Mouse (Mus musculus): Measurements from ENCODE around the gene Sipa1l2. TPM values are rescaled to one million over a fixed set of nuclear protein-coding genes. Genes with fewer than 3 reads are reported as not detected.

Gene Sipa1l2
- total and polyA plus RNA-seq, 3 experiments, result 0.05 TPM; not detected in 2

DNA sequence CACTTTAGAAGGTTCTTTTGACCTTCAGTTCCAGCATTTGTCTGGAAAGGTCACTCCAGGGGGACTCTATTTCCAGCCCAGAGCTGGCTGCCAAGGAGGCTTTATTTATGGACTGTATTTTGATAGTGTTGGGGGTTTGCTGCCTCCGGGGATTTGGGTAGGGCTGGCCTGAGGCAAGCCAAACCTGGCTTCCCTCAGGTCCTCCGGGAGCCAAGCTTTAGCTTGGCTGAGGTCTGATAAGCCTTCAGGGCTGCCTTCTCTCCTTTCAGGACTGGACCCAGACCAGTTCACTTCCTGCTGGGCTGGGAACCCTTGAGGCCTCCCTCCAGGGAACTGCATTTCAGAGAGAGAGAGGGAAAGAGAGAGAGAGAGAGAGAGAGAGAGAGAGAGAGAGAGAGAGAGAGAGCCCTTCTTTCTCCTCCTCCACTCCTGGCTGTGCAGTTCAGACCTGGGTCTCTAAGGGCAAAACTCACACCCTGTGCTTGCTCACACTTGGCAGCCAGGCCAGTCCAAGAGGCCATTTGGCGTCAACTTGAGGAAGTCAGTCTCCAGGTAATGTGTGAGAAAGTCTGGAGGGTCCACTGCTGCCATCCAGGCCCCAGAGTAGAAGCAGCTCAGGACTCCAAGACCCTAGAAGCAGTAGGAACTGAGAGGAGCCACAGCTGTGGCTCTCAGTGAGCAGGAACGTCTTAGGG, 201.1 kb downstream of the Sipa1l2 start:
- H3K36me3 ChIP-seq (replicated peaks), result no peaks in the 10 kb centered on the region
- TF ChIP-seq CTCF (IDR thresholded peaks at IDR 0.05; ENCODE audit: low read depth, low read length), result no peak
- no peak for TF ChIP-seq GATA1 (IDR thresholded peaks at IDR 0.05; ENCODE audit: borderline replicate concordance, low read length)
- no peak for TF ChIP-seq TAL1 (conservative IDR thresholded peaks at IDR 0.05; ENCODE audit: low read depth, low read length)
- TF ChIP-seq GATA2 (IDR thresholded peaks at IDR 0.05; ENCODE audit: borderline replicate concordance, low read depth, low read length), result no peak
- no peak for TF ChIP-seq POLR2AphosphoS5 (IDR thresholded peaks at IDR 0.05; ENCODE audit: insufficient replicate concordance, low read depth, low read length)

More for the DNA sequence above, 201.1 kb downstream of the Sipa1l2 start:
- no peak overlapping the region for H3K4me3 ChIP-seq (ENCODE audit: low read depth, low read length)
- no peaks in the 10 kb centered on the region for H3K4me1 ChIP-seq (ENCODE audit: insufficient read depth, low read depth, low read length)
- peaks cover 84% of the 10 kb centered on the region for H3K9me3 ChIP-seq (replicated peaks)
- H3K27me3 ChIP-seq (ENCODE audit: insufficient read depth, low read length), result no peaks in the 10 kb centered on the region
- DNase-seq (ENCODE audit: low spot score), result no peak
- no peak for ATAC-seq (ENCODE audit: extremely low read depth, insufficient number of reproducible peaks, low FRiP score, poor library complexity, severe bottlenecking)

Other genes starting within 250 kb of the Sipa1l2 start
- not detected in 2 replicates for gene Map10, start 100.0 kb upstream of the Sipa1l2 start, total RNA-seq (2014; fragmentation: Nextera tagmentation)
- gene Map10, start 100.0 kb upstream of the Sipa1l2 start, total RNA-seq (2017), result 0.05 and 0.06 TPM in 2 replicates
- gene Map10, start 100.0 kb upstream of the Sipa1l2 start, polyA plus RNA-seq (2012), result not detected in 2 replicates
- gene Ntpcr, start 160.2 kb upstream of the Sipa1l2 start, total RNA-seq (2014; fragmentation: Nextera tagmentation), result not detected in 2 replicates
- gene Ntpcr, start 160.2 kb upstream of the Sipa1l2 start, total RNA-seq (2017), result 0.12 TPM in 1 of 2 replicates, not detected in the other
- gene Ntpcr, start 160.2 kb upstream of the Sipa1l2 start, polyA plus RNA-seq (2012), result not detected in 2 replicates